Mouse (Mus musculus): ENCODE results near the gene Gm27021.

Gm27021 gene

DNA sequence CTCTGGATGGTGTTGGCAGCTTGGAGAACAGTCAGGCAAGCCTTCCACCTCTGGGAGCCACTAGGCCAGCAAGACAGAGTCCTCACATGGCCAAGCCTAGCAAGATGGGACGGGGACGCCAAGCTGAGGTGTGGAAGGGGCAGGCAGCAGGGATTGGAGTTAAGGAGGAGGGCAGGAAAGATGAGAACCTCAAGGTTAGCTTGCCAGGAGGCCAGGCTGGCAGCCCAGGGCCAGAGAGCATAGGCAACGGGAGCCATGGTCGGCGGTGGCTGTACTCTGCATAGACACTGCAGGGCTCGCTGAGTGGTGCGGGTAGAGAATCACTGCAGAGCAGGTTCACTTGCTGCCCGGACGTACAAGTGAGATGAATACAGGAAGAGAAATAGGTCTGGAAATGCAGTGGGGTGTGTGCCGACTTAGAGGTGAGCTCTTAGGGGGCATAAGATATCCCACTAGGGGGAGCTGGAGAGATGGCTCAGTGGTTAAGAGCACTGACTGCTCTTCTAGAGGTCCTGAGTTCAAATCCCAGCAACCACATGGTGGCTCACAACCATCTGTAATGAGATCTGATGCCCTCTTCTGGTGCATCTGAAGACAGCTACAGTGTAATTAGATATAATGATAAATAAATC lies 25.7 kb downstream of the Gm27021 start:
- Histone ChIP-seq H3K4me1 (replicated peaks; ENCODE audit: low read depth, low read length) (peaks cover 28% of the 10 kb centered on the region), H3K27me3 (ENCODE audit: insufficient read depth, low read length) (peaks cover 26% of the 10 kb centered on the region), H3K9me3 (ENCODE audit: low read length) (no peaks in the 10 kb centered on the region), H3K4me3 (replicated peaks; ENCODE audit: low read length) (0 out of 2 replicates have a peak overlapping the region, but pooled peaks have one; percentile 13), H3K36me3 (ENCODE audit: insufficient read depth, low read length) (no peaks in the 10 kb centered on the region)
- TF ChIP-seq NANOG (IDR thresholded peaks at IDR 0.05; ENCODE audit: borderline replicate concordance, low read length) (no peak), POU5F1 (IDR thresholded peaks at IDR 0.05; ENCODE audit: borderline replicate concordance, low read length) (no peak), CTCF (conservative IDR thresholded peaks at IDR 0.05; ENCODE audit: low read length) (peak; percentile 29)

DNA sequence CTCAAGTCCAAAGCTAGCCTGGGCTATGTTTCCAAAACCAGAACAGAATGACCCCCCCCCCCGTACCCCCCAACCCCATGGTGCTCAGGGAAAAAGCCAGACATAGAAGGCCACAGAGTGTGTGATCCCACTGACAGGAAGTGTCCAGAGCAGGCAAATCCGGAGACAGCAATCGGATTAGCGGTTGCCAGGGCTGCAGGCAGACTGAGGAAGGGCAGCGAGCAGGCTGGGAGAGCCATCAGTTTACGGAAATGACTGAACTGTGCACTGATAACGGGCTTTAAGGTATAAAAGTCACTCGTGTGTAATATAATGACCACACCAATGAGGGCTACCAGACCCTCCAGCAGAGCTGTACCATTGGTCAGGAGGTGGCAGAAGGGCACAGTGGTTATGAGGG lies 26.6 kb downstream of the Gm27021 start:
- TF ChIP-seq NANOG (IDR thresholded peaks at IDR 0.05; ENCODE audit: borderline replicate concordance, low read length), result no peak
- TF ChIP-seq POU5F1 (IDR thresholded peaks at IDR 0.05; ENCODE audit: borderline replicate concordance, low read length), result no peak
- no peak for TF ChIP-seq CTCF (conservative IDR thresholded peaks at IDR 0.05; ENCODE audit: low read length)
- Histone ChIP-seq H3K9me3 (ENCODE audit: low read length) (no peaks in the 10 kb centered on the region), H3K4me1 (replicated peaks; ENCODE audit: low read depth, low read length) (peaks cover 27% of the 10 kb centered on the region), H3K36me3 (ENCODE audit: insufficient read depth, low read length) (no peaks in the 10 kb centered on the region), H3K27me3 (ENCODE audit: insufficient read depth, low read length) (peaks cover 28% of the 10 kb centered on the region), H3K4me3 (replicated peaks; ENCODE audit: low read length) (no peak overlapping the region)

DNA sequence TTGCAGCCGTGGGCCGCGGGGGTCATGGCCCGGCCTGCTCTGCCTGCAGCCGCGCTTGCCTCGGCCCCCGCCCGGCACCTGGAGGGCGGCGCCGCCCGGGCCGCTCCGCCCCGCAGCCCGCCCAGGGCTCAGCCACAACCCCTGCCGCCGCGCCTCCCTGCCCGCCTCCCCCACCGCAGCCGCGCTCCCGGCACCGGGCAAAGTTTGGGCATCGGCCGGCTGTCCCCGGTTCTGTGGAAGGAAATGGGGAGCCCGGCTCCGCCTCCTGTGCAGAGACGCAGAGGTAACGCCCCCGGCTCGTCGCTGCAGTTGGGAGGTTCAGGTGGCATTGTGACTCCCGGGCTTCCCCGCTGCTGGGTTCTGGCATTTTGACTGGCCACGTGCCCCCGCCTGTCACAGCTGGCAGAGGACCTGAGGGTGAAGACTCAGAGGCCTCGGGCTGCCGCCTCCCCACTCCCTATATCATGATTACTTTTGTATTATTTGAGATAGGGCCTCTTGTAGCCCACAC lies 33.5 kb downstream of the Gm27021 start:
- H3K9me3 ChIP-seq (ENCODE audit: low read length), result no peaks in the 10 kb centered on the region
- peaks cover 20% of the 10 kb centered on the region for H3K27me3 ChIP-seq (ENCODE audit: insufficient read depth, low read length)
- H3K4me1 ChIP-seq (replicated peaks; ENCODE audit: low read depth, low read length), result peaks cover 56% of the 10 kb centered on the region
- no peak for TF ChIP-seq CTCF (conservative IDR thresholded peaks at IDR 0.05; ENCODE audit: low read length)
- TF ChIP-seq POU5F1 (IDR thresholded peaks at IDR 0.05; ENCODE audit: borderline replicate concordance, low read length), result no peak
- TF ChIP-seq NANOG (IDR thresholded peaks at IDR 0.05; ENCODE audit: borderline replicate concordance, low read length), result no peak
- H3K36me3 ChIP-seq (ENCODE audit: insufficient read depth, low read length), result peaks cover 11% of the 10 kb centered on the region; the same call in 1 of the 2 replicates
- H3K4me3 ChIP-seq (replicated peaks; ENCODE audit: low read length), result peak overlapping the region; percentile 82

DNA sequence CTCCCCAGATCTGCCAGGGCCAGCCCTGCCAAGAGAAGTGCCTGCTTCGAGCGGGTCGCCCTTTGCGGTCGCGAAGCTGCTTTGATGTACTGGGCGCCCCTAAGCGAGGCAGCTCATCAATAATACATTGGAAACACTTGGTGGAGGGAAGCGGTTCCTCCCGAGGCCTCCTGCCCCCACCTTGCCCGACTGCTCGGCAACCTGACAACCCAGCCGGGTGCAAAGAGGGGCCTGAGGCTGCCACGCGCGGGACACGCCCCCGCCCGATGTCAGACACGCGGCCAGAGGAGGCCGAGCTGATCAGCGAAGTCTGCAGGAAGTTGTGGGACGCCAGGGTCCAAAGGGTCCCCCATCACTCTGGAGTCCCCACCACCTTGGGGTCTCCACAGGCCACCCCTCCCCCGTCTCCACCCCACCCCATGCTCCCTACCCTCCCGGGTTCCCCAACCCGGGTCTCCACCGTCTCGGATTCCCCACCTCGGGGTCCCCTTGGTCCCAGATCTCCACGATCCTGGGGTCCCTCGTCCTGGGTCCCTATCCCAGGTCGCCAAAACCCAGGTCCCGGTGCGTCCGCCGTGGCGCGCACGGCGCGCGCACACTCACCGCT lies 34.1 kb downstream of the Gm27021 start:
- H3K4me3 ChIP-seq (replicated peaks; ENCODE audit: low read length), result peak overlapping the region; percentile 82
- peaks cover 15% of the 10 kb centered on the region; the same call in 1 of the 2 replicates for H3K36me3 ChIP-seq (ENCODE audit: insufficient read depth, low read length)
- TF ChIP-seq NANOG (IDR thresholded peaks at IDR 0.05; ENCODE audit: borderline replicate concordance, low read length) (no peak), POU5F1 (IDR thresholded peaks at IDR 0.05; ENCODE audit: borderline replicate concordance, low read length) (no peak), CTCF (conservative IDR thresholded peaks at IDR 0.05; ENCODE audit: low read length) (no peak)
- no peaks in the 10 kb centered on the region for H3K9me3 ChIP-seq (ENCODE audit: low read length)
- peaks cover 63% of the 10 kb centered on the region for H3K4me1 ChIP-seq (replicated peaks; ENCODE audit: low read depth, low read length)
- peaks cover 20% of the 10 kb centered on the region for H3K27me3 ChIP-seq (ENCODE audit: insufficient read depth, low read length)

DNA sequence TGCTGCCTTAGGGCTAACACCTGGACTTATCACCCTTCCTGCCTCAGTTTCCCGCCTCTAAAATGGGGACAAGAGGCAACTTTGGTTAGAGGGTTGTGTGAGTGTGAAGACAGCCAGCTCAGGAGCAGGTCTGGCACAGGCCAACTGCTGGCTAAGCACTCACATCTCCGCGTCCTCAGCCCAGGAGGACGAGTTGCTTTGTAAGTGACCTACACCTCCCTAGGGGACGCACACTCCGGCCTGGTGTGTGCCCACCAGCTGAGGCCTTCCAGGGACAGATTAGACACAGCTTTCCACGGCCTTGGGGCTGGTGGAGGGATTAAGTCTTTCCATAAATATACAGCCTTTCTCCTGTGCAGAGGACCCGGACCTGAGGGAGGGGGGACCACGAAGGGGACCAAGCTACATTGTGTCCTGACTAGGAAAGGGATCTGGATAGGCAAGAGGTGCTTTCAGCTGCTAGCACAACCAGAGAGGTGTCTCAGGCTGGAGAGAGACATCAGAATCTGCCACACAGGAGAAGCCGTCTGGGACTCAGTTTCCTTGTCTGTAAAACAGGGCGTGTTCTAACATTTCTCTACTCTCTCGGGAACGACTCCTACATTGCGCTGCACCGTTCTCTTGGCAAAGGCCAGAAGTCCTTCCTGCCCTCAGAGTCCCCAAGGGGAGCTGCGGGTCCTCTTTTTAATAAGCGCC lies 34.8 kb downstream of the Gm27021 start:
- Histone ChIP-seq H3K4me1 (replicated peaks; ENCODE audit: low read depth, low read length) (peaks cover 68% of the 10 kb centered on the region), H3K36me3 (ENCODE audit: insufficient read depth, low read length) (peaks cover 15% of the 10 kb centered on the region; the same call in 1 of the 2 replicates), H3K9me3 (ENCODE audit: low read length) (no peaks in the 10 kb centered on the region), H3K4me3 (replicated peaks; ENCODE audit: low read length) (peak overlapping the region; percentile 82), H3K27me3 (ENCODE audit: insufficient read depth, low read length) (peaks cover 20% of the 10 kb centered on the region)
- TF ChIP-seq POU5F1 (IDR thresholded peaks at IDR 0.05; ENCODE audit: borderline replicate concordance, low read length) (no peak), NANOG (IDR thresholded peaks at IDR 0.05; ENCODE audit: borderline replicate concordance, low read length) (no peak), CTCF (conservative IDR thresholded peaks at IDR 0.05; ENCODE audit: low read length) (no peak)

DNA sequence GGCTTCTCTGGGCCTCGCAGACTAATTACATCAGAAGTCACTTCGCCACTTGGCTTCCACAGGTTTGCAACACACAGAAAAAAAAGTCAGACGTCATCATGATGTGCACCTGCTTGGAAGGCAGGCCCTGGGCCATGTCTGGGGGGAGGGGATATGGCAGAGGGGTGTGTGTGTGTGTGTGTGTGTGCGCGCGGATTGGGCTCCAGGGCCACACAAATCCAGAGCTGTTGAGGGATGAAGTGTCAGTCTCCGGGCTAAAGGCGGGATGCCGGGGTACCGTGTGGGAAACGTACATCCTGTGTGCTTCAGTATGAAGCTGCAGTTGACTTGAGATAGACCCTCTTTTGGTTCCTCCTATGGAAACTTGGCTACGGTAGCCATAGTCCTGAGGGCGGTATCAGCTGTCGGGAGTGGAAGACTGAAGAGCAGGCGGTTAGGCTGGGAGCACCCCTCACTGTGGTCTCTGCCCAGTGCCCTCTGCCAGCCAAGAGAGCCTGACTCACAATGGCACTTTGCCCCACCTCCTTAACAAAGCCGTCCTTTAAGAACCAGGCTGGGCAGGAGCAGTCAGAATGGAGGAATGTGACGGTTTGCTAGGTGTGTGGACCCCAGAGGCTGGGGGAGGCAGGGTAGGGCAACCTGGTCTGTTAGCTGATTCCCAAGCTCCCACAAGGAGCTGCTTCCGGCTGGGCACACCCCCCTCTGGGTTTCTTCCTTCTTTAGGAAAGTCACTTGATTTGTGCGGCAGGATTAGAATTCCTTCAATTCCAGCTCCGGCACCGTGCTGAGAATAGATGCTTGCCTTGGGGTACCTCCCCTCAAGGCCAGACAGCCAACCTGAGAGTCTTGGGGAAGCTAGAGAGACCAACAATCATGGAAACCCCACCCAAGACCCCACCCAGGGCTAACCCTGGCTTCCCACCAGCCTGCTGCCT lies 36.2 kb downstream of the Gm27021 start:
- Histone ChIP-seq H3K4me1 (replicated peaks; ENCODE audit: low read depth, low read length) (peaks cover 81% of the 10 kb centered on the region), H3K36me3 (ENCODE audit: insufficient read depth, low read length) (peaks cover 15% of the 10 kb centered on the region; the same call in 1 of the 2 replicates), H3K4me3 (replicated peaks; ENCODE audit: low read length) (peak overlapping the region; percentile 82), H3K9me3 (ENCODE audit: low read length) (no peaks in the 10 kb centered on the region), H3K27me3 (ENCODE audit: insufficient read depth, low read length) (peaks cover 9% of the 10 kb centered on the region)
- TF ChIP-seq CTCF (conservative IDR thresholded peaks at IDR 0.05; ENCODE audit: low read length) (no peak), POU5F1 (IDR thresholded peaks at IDR 0.05; ENCODE audit: borderline replicate concordance, low read length) (no peak), NANOG (IDR thresholded peaks at IDR 0.05; ENCODE audit: borderline replicate concordance, low read length) (no peak)

DNA sequence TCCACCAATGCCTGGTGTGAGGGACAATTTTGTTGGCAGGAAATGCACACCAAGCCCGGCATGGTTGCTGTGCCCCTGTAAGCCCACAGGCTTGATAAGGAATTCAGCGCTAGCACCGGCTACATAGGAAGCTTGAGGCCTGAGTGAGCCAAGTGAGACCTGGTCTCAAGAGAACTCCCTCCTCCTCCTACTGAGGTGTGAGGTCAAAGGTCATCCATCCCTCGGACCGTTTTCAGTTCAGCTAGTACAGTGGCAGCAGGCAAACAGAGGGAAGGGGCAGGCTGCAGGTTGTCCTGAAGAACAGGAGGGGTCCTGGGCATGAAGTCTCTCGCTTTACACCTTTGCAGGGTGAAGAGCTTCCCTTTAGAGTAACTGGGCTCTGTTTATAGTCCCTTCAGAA lies 37.0 kb downstream of the Gm27021 start:
- Histone ChIP-seq H3K9me3 (ENCODE audit: low read length) (no peaks in the 10 kb centered on the region), H3K4me1 (replicated peaks; ENCODE audit: low read depth, low read length) (peaks cover 86% of the 10 kb centered on the region), H3K27me3 (ENCODE audit: insufficient read depth, low read length) (peaks cover under 1% of the 10 kb centered on the region; the same call in 1 of the 2 replicates), H3K4me3 (replicated peaks; ENCODE audit: low read length) (peak overlapping the region; percentile 61), H3K36me3 (ENCODE audit: insufficient read depth, low read length) (peaks cover 15% of the 10 kb centered on the region; the same call in 1 of the 2 replicates)
- TF ChIP-seq NANOG (IDR thresholded peaks at IDR 0.05; ENCODE audit: borderline replicate concordance, low read length) (no peak), POU5F1 (IDR thresholded peaks at IDR 0.05; ENCODE audit: borderline replicate concordance, low read length) (no peak), CTCF (conservative IDR thresholded peaks at IDR 0.05; ENCODE audit: low read length) (no peak)
